Mouse (Mus musculus) stomach, postnatal 0 days (tissue): Measurements from ENCODE around the gene Muc2. TPM values are rescaled to one million over a fixed set of nuclear protein-coding genes. Genes with fewer than 3 reads are reported as not detected.
A peak's percentile ranks its signal among the peaks of the same experiment; 100 is the strongest.

ENCODE experiments used
- ATAC-seq: fragments of 200-750 bp; cut with Nextera tagmentation; 2 replicates; pipeline ENCODE4 v1.8.0; 2017; ENCODE audit not compliant: low FRiP score, low TSS enrichment
- DNase-seq: peaks from one replicate; pipeline ENCODE4 v3.0.0-alpha.2; 2016; ENCODE audit warnings: low spot score
- H3K27ac ChIP-seq: fragments of 300-500 bp; sonication (generic); replicated peaks from 2 replicates; pipeline ENCODE4 v1.5.1; 2014; ENCODE audit warnings: mild to moderate bottlenecking, control low read depth
- H3K27me3 ChIP-seq: fragments of 300-500 bp; sonication (generic); 2 replicates; pipeline ENCODE4 v1.6.1; 2014; ENCODE audit warnings: low read length; ENCODE audit not compliant: control insufficient read depth, insufficient read depth
- H3K36me3 ChIP-seq: fragments of 300-500 bp; sonication (generic); 2 replicates; pipeline ENCODE4 v1.6.1; 2014; ENCODE audit warnings: low read length, mixed read lengths; ENCODE audit not compliant: control insufficient read depth, insufficient read depth
- H3K4me1 ChIP-seq: fragments of 300-500 bp; sonication (generic); replicated peaks from 2 replicates; pipeline ENCODE4 v1.6.1; 2014; ENCODE audit warnings: antibody characterized with exemption; ENCODE audit not compliant: control insufficient read depth, insufficient read depth
- H3K4me2 ChIP-seq: fragments of 300-500 bp; sonication (generic); replicated peaks from 2 replicates; pipeline ENCODE4 v1.6.1; 2014; ENCODE audit warnings: low read depth, mild to moderate bottlenecking, control low read depth, moderate library complexity
- H3K4me3 ChIP-seq: fragments of 300-500 bp; sonication (generic); 2 replicates; pipeline ENCODE4 v1.5.1; 2014; ENCODE audit warnings: low read depth, low read length, control low read depth
- H3K9ac ChIP-seq: fragments of 300-500 bp; sonication (generic); 2 replicates; pipeline ENCODE4 v1.6.1; 2014; ENCODE audit warnings: mild to moderate bottlenecking, low read length, control low read depth, mixed read lengths
- H3K9me3 ChIP-seq: fragments of 300-500 bp; sonication (generic); 2 replicates; pipeline ENCODE4 v1.6.1; 2016; ENCODE audit warnings: low read length; ENCODE audit not compliant: control insufficient read depth
- CTCF ChIP-seq: IDR thresholded peaks from 2 replicates; pipeline ENCODE4 v1.5.1; 2016; ENCODE audit warnings: antibody characterized with exemption, low read depth, mild to moderate bottlenecking, moderate library complexity
- EP300 ChIP-seq: optimal IDR thresholded peaks from 2 replicates; pipeline ENCODE3; 2016; ENCODE audit warnings: antibody characterized with exemption
- WGBS: fragments of 180-500 bp; shearing (Covaris S2); extraction: QIAGEN DNeasy Blood & Tissue Kit; methylation state at CpG from one replicate; pipeline ENCODE4 v1.1.7; 2014; 5-methylcytosine and 5-hydroxymethylcytosine counted together
- polyA plus RNA-seq: library from polyadenylated mRNA; unstranded; fragments of >200 nt; fragmentation: Nextera tagmentation; extraction: Ambion mirVana; gene quantifications from 2 replicates; pipeline ENCODE4 v1.2.1, GENCODE M21; 2015

The Muc2 gene
- polyA plus RNA-seq, 1 experiment from 2014 or later = 0.23 TPM

DNA sequence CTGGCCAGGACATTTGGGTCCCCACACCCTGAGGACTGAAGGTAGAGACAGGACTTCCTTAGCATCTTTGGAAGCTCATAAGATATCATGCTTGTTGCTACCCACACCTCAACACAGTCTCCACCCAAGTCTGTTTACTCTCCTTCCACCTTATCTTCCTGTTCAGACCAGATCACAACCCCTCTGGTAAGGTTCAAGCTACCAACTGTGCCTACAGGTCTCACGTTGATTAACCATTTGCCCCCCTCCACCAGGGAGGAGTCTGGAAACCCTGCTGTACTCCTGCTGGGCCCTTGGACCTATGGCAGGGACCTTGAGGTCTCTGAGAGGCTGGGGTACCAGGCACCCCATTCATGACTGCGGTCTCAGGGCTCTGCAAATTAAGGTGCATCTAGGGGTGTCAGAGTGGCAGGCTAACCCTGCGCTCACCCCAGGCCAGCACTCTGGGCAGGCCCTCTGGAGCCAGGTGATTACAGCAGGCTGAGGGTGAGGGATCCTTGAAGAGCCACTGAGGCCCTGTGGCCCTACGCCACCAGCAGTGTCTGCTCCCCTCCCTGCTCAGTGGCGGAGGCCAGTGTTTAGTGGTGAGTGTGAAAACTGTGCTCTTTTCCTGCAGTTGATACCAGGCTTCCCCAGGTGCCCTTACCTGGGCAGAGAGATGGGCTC lies 18.4 kb upstream of the Muc2 start:
- Histone ChIP-seq H3K36me3 (no peaks in the 10 kb centered on the region), H3K4me1 (no peaks in the 10 kb centered on the region), H3K27ac (no peak overlapping the region), H3K9ac (no peak overlapping the region), H3K27me3 (no peaks in the 10 kb centered on the region), H3K4me3 (no peak overlapping the region), H3K9me3 (no peaks in the 10 kb centered on the region), H3K4me2 (no peak overlapping the region)
- DNase-seq = no peak
- no peak for TF ChIP-seq EP300
- TF ChIP-seq CTCF = no peak
- ATAC-seq = 0 out of 2 replicates have a peak, but pooled peaks have one; percentile 16
- WGBS = 80% methylated on average over 5 of the region's 5 CpGs

DNA sequence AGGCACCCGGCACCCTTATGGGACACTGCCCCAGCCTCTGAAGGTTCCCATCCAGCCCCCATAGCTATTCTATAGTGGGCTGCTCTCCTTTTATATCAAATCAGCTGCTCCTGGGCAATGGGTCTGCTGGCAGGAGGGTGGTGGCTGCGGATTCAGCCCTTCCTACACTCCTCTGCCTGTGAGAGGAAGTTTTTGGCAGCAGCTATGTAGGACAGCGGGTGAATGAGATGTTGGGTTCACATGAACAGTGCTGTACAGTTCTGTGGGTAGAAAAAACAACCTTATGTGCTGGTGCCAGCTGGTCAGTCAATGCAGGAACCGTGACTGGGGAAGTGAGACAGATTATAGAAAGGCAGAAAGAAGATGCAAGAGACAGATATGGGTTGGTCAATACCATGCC lies 11.2 kb upstream of the Muc2 start:
- Histone ChIP-seq H3K4me3 (no peak overlapping the region), H3K9ac (no peak overlapping the region), H3K9me3 (no peaks in the 10 kb centered on the region), H3K4me2 (no peak overlapping the region), H3K4me1 (no peaks in the 10 kb centered on the region), H3K27me3 (no peaks in the 10 kb centered on the region), H3K36me3 (no peaks in the 10 kb centered on the region), H3K27ac (no peak overlapping the region)
- 80% methylated on average over 4 of the region's 4 CpGs for WGBS
- TF ChIP-seq EP300 = no peak
- TF ChIP-seq CTCF = no peak
- ATAC-seq = no peak
- no peak for DNase-seq

DNA sequence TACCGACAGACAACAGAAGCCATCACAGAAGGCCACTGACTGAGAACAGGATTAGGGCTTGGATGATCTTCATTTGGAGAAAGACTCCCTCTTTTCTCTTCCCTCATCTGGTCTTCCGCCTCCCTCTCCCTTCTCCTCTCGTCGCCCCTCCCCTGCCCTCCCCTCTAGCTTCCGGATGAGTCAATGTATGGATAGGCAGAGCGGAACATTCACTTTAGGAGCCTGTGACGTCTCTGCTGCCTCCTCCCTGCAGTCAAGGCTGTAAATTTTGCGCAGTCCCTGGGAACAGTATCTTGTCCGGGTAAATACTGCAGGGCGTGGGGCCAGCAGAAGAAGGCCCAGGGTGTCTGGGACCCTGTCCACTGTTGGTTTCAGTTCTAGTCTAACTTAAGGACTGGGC lies 2.8 kb upstream of the Muc2 start:
- TF ChIP-seq CTCF (no peak), EP300 (no peak)
- no peaks in the 10 kb centered on the region for H3K27me3 ChIP-seq
- no peak overlapping the region for H3K27ac ChIP-seq
- ATAC-seq (no peak), DNase-seq (no peak)
- no peak overlapping the region for H3K4me3 ChIP-seq
- H3K9ac ChIP-seq = no peak overlapping the region
- H3K36me3 ChIP-seq = no peaks in the 10 kb centered on the region
- 58% methylated on average over 10 of the region's 10 CpGs for WGBS
- H3K4me2 ChIP-seq = no peak overlapping the region
- no peaks in the 10 kb centered on the region for H3K4me1 ChIP-seq
- no peaks in the 10 kb centered on the region for H3K9me3 ChIP-seq

DNA sequence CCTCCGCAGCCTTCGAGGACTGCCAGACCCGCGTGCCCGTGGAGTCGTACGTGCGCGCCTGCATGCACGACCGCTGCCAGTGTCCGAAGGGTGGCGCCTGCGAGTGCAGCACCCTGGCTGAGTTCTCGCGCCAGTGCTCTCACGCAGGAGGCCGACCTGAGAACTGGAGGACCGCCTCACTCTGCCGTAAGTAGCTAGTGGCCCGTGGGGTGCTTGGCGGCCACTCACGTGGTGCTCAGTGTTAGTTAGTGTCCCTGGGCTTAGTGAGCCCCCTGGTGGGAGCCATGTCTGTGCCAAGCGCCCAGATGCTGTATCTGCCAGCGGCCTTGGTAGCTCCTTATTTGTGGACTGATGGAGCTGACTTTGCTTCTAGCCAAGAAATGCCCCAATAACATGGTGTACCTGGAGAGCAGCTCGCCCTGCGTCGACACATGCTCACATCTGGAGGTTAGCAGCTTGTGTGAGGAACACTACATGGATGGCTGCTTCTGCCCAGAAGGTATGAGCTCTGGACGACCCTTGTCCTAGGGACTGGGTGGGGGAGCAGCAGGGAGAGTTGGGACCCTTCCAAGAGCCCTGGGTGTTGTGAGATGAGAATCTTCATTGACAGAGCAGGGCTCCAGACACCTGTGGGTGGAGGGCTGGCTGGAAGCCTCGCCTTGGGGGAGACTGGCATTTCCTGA lies 3.6 kb downstream of the Muc2 start:
- Histone ChIP-seq H3K9ac (no peak overlapping the region), H3K4me3 (no peak overlapping the region), H3K4me1 (no peaks in the 10 kb centered on the region), H3K9me3 (no peaks in the 10 kb centered on the region), H3K36me3 (no peaks in the 10 kb centered on the region), H3K27me3 (no peaks in the 10 kb centered on the region), H3K27ac (no peak overlapping the region), H3K4me2 (peak overlapping the region; percentile 2; the same call in 1 of the 2 replicates)
- 61% methylated on average over 30 of the region's 30 CpGs for WGBS
- no peak for TF ChIP-seq EP300
- peak; percentile 48 for TF ChIP-seq CTCF
- peak; percentile 59 for DNase-seq
- ATAC-seq = peak; percentile 28; the same call in 1 of the 2 replicates

DNA sequence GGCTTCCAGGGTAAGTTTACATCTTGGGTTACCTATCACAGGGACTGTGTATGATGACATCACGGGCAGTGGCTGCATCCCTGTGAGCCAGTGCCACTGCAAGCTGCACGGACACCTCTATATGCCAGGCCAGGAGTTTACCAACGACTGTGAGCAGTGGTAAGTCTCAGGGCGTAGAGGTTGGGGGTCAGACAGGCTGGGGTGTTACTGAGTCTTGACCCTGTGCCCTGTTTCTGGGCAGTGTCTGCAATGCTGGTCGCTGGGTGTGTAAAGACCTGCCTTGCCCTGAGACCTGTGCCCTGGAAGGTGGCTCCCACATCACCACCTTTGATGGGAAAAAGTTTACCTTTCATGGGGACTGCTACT lies 4.1 kb downstream of the Muc2 start:
- no peak for ATAC-seq
- no peak overlapping the region for H3K27ac ChIP-seq
- WGBS = 71% methylated on average over 5 of the region's 5 CpGs
- no peak overlapping the region for H3K4me3 ChIP-seq
- H3K9me3 ChIP-seq = no peaks in the 10 kb centered on the region
- no peaks in the 10 kb centered on the region for H3K27me3 ChIP-seq
- TF ChIP-seq EP300 (no peak), CTCF (no peak)
- H3K36me3 ChIP-seq = no peaks in the 10 kb centered on the region
- no peaks in the 10 kb centered on the region for H3K4me1 ChIP-seq
- no peak for DNase-seq
- H3K9ac ChIP-seq = no peak overlapping the region
- no peak overlapping the region for H3K4me2 ChIP-seq

DNA sequence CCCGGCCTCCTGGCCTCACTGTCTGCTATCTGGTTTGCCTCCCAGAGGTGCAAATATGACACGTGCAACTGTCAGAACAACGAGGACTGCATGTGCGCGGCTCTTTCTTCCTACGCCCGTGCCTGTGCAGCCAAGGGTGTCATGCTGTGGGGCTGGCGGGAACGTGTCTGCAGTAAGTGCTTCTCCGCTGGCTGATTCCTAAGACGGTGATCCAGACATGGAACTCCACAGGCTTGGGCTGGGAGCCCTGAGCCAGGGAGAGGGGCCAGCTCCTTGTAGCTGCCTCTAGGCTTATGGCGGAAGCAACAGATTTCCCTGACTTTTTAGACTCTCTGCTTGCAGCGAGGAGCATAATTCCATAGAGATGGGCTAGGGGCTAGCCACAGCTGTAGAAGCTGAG lies 6.4 kb downstream of the Muc2 start:
- Histone ChIP-seq H3K27me3 (no peaks in the 10 kb centered on the region), H3K9me3 (no peaks in the 10 kb centered on the region), H3K9ac (no peak overlapping the region), H3K4me2 (no peak overlapping the region), H3K27ac (no peak overlapping the region), H3K36me3 (no peaks in the 10 kb centered on the region), H3K4me1 (no peaks in the 10 kb centered on the region), H3K4me3 (no peak overlapping the region)
- DNase-seq = no peak
- TF ChIP-seq CTCF = no peak
- WGBS = 74% methylated on average over 13 of the region's 13 CpGs
- ATAC-seq = no peak
